22 mouse cellular contexts compared by ENCODE assay signal in genomic region chr3:107833370-107833769, GRCm38 (mm10). TPM values are rescaled to one million over a fixed set of nuclear protein-coding genes. Genes with fewer than 3 reads are reported as not detected.
DNase-seq lines count a peak whose midpoint lies in the region; ATAC-seq and TF ChIP-seq lines count a peak whose summit lies in the region.
"Had no signal": no experiment of that assay in that cellular context is flagged by ENCODE, and none has a peak within 500 bp of the region (broad histone marks: within the 10 kb centered on the region; RNA-seq: fewer than 3 reads in every experiment).

No protein-coding gene starts in this region.

- no peaks in the 10 kb centered on the region for H3K36me3 ChIP-seq in forebrain, embryonic 14.5 days (ENCODE audit: control insufficient read depth, insufficient read depth, low read length)
- H3K36me3 ChIP-seq in forebrain, embryonic 16.5 days (ENCODE audit: control insufficient read depth, insufficient read depth), result no peaks in the 10 kb centered on the region
- no peaks in the 10 kb centered on the region for H3K36me3 ChIP-seq in midbrain, embryonic 10.5 days
- H3K36me3 ChIP-seq in midbrain, embryonic 16.5 days (ENCODE audit: control insufficient read depth, insufficient read depth, low read length), result no peaks in the 10 kb centered on the region
- no peaks in the 10 kb centered on the region for H3K36me3 ChIP-seq in midbrain, postnatal 0 days (ENCODE audit: insufficient read depth, low read length)
- H3K36me3 ChIP-seq: neural tube, embryonic 13.5 days had no signal

- 67% methylated on average over 1 of the region's 1 CpGs for WGBS in forebrain, embryonic 14.5 days
- 70% methylated on average over 1 of the region's 1 CpGs for WGBS in forebrain, embryonic 16.5 days
- 57% methylated on average over 1 of the region's 1 CpGs for WGBS in midbrain, embryonic 10.5 days
- 86% methylated on average over 1 of the region's 1 CpGs for WGBS in midbrain, embryonic 16.5 days
- WGBS in midbrain, postnatal 0 days, result 69% methylated on average over 1 of the region's 1 CpGs
- WGBS in lung, adult 2 months, result 82% methylated on average over 1 of the region's 1 CpGs

- no peaks in the 10 kb centered on the region for H3K9me3 ChIP-seq in forebrain, embryonic 14.5 days (replicated peaks; ENCODE audit: control insufficient read depth, low read length)
- H3K9me3 ChIP-seq in forebrain, embryonic 16.5 days (ENCODE audit: control insufficient read depth, low read length), result no peaks in the 10 kb centered on the region
- H3K9me3 ChIP-seq in midbrain, embryonic 10.5 days (replicated peaks), result no peaks in the 10 kb centered on the region
- no peaks in the 10 kb centered on the region for H3K9me3 ChIP-seq in midbrain, embryonic 16.5 days (replicated peaks; ENCODE audit: control insufficient read depth, low read length, poor library complexity, severe bottlenecking)
- H3K9me3 ChIP-seq in midbrain, postnatal 0 days (ENCODE audit: low read length), result no peaks in the 10 kb centered on the region
- H3K9me3 ChIP-seq: neural tube, embryonic 13.5 days had no signal

- no peak for ATAC-seq in forebrain, embryonic 14.5 days
- no peak for ATAC-seq in forebrain, embryonic 16.5 days
- no peak for ATAC-seq in midbrain, embryonic 16.5 days
- no peak for ATAC-seq in midbrain, postnatal 0 days (ENCODE audit: low FRiP score)
- ATAC-seq: liver, postnatal 0 days had no signal

- no peak overlapping the region for H3K9ac ChIP-seq in forebrain, embryonic 14.5 days (ENCODE audit: low read length)
- H3K9ac ChIP-seq in forebrain, embryonic 16.5 days (replicated peaks; ENCODE audit: low read depth, low read length), result no peak overlapping the region
- H3K9ac ChIP-seq in midbrain, embryonic 16.5 days (ENCODE audit: low read depth, low read length), result no peak overlapping the region
- H3K9ac ChIP-seq in midbrain, postnatal 0 days (replicated peaks; ENCODE audit: low read length, poor library complexity, severe bottlenecking), result no peak overlapping the region
- H3K9ac ChIP-seq: liver, postnatal 0 days; neural tube, embryonic 13.5 days had no signal

- H3K4me2 ChIP-seq in forebrain, embryonic 14.5 days (ENCODE audit: low read length), result no peak overlapping the region
- H3K4me2 ChIP-seq in forebrain, embryonic 16.5 days (ENCODE audit: low read length), result no peak overlapping the region
- no peak overlapping the region for H3K4me2 ChIP-seq in midbrain, embryonic 16.5 days (ENCODE audit: low read length)
- H3K4me2 ChIP-seq in midbrain, postnatal 0 days (ENCODE audit: low read depth, low read length, poor library complexity, severe bottlenecking), result no peak overlapping the region
- H3K4me2 ChIP-seq: neural tube, embryonic 13.5 days had no signal

- TF ChIP-seq POLR2A in lung, adult 2 months (IDR thresholded peaks at IDR 0.05; ENCODE audit: borderline replicate concordance, extremely low read depth, low read depth, low read length), result no peak

- H3K4me1 ChIP-seq in forebrain, embryonic 14.5 days (ENCODE audit: control insufficient read depth, insufficient read depth, low read length), result peaks cover 13% of the 10 kb centered on the region
- H3K4me1 ChIP-seq in forebrain, embryonic 16.5 days (replicated peaks; ENCODE audit: control insufficient read depth, insufficient read depth, low read length), result peaks cover 13% of the 10 kb centered on the region
- H3K4me1 ChIP-seq in midbrain, embryonic 10.5 days, result peaks cover 33% of the 10 kb centered on the region
- H3K4me1 ChIP-seq in midbrain, embryonic 16.5 days (ENCODE audit: control insufficient read depth, insufficient read depth, low read length), result peaks cover 16% of the 10 kb centered on the region
- H3K4me1 ChIP-seq in midbrain, postnatal 0 days (ENCODE audit: insufficient read depth, low read length), result no peaks in the 10 kb centered on the region
- peaks cover 8% of the 10 kb centered on the region for H3K4me1 ChIP-seq in lung, adult 2 months (ENCODE audit: control insufficient read depth, insufficient read depth, low read length)

- H3K27me3 ChIP-seq in forebrain, embryonic 14.5 days (replicated peaks; ENCODE audit: control insufficient read depth, insufficient read depth, low read length), result no peaks in the 10 kb centered on the region
- H3K27me3 ChIP-seq in forebrain, embryonic 16.5 days (replicated peaks; ENCODE audit: control insufficient read depth, insufficient read depth, low read length), result no peaks in the 10 kb centered on the region
- no peaks in the 10 kb centered on the region for H3K27me3 ChIP-seq in midbrain, embryonic 10.5 days (ENCODE audit: low read depth, poor library complexity, severe bottlenecking)
- no peaks in the 10 kb centered on the region for H3K27me3 ChIP-seq in midbrain, embryonic 16.5 days (ENCODE audit: control insufficient read depth, insufficient read depth, low read depth, low read length)
- H3K27me3 ChIP-seq in midbrain, postnatal 0 days (ENCODE audit: insufficient read depth, low read length), result no peaks in the 10 kb centered on the region
- H3K27me3 ChIP-seq: neural tube, embryonic 13.5 days had no signal

- DNase-seq in forebrain, embryonic 14.5 days (ENCODE audit: low spot score), result no peak
- no peak for DNase-seq in midbrain, embryonic 10.5 days (ENCODE audit: low spot score)
- peak; percentile 32 for DNase-seq in induced T-regulatory cell, adult 2 months (ENCODE audit: low read depth)
- no peak for DNase-seq in midbrain, postnatal 0 days (ENCODE audit: low spot score)
- no peak for DNase-seq in lung, adult 2 months
- no peak for DNase-seq in cerebellum, adult 18-20 months
- DNase-seq: B cell, adult 2 months; kidney, adult 8-10 months; kidney, postnatal 25 days; liver; liver, postnatal 0 days had no signal

- TF ChIP-seq CTCF in midbrain, postnatal 0 days (IDR thresholded peaks at IDR 0.05), result no peak
- no peak for TF ChIP-seq CTCF in lung, adult 2 months (IDR thresholded peaks at IDR 0.05; ENCODE audit: insufficient read depth, low read length)

- 0 out of 2 replicates have a peak overlapping the region, but pooled peaks have one; percentile 65 for H3K27ac ChIP-seq in forebrain, embryonic 14.5 days (ENCODE audit: low read depth, low read length)
- no peak overlapping the region for H3K27ac ChIP-seq in forebrain, embryonic 16.5 days (ENCODE audit: low read length)
- H3K27ac ChIP-seq in midbrain, embryonic 10.5 days (replicated peaks), result peak overlapping the region; percentile 43; the same call in 1 of the 2 replicates
- no peak overlapping the region for H3K27ac ChIP-seq in midbrain, embryonic 16.5 days (ENCODE audit: low read length)
- 0 out of 2 replicates have a peak overlapping the region, but pooled peaks have one; percentile 1 for H3K27ac ChIP-seq in midbrain, postnatal 0 days (ENCODE audit: low read depth, low read length)
- H3K27ac ChIP-seq: hindbrain, postnatal 0 days had no signal

- no peak overlapping the region for H3K4me3 ChIP-seq in forebrain, embryonic 14.5 days (ENCODE audit: low read depth, low read length)
- no peak overlapping the region for H3K4me3 ChIP-seq in forebrain, embryonic 16.5 days (replicated peaks; ENCODE audit: low read length)
- no peak overlapping the region for H3K4me3 ChIP-seq in midbrain, embryonic 10.5 days
- H3K4me3 ChIP-seq in midbrain, embryonic 16.5 days (ENCODE audit: low read depth, low read length), result no peak overlapping the region
- H3K4me3 ChIP-seq in midbrain, postnatal 0 days (ENCODE audit: low read depth, low read length), result no peak overlapping the region
- no peak overlapping the region for H3K4me3 ChIP-seq in lung, adult 2 months (replicated peaks; ENCODE audit: extremely low read depth, low read depth, low read length)
- H3K4me3 ChIP-seq: neural tube, embryonic 13.5 days had no signal

RNA-seq across cellular contexts. Expression of gene Eps8l3, which starts 43.7 kb away (rescaled TPM):
- not detected in 2 replicates for polyA plus RNA-seq in forebrain, embryonic 14.5 days (2014; fragmentation: Nextera tagmentation; extraction: Ambion mirVana)
- not detected in 2 replicates for polyA plus RNA-seq in forebrain, embryonic 16.5 days (2015; fragmentation: Nextera tagmentation; extraction: Ambion mirVana)
- not detected in 2 replicates for polyA plus RNA-seq in midbrain, embryonic 10.5 days (2016; fragmentation: Nextera tagmentation; extraction: Ambion mirVana)
- polyA plus RNA-seq in midbrain, embryonic 16.5 days (2015; fragmentation: Nextera tagmentation; extraction: Ambion mirVana), result not detected in 2 replicates
- total RNA-seq in midbrain, postnatal 0 days (2014; rRNA removed), result not detected in 2 replicates
- polyA plus RNA-seq in midbrain, postnatal 0 days (2015; fragmentation: Nextera tagmentation; extraction: Ambion mirVana), result not detected in 2 replicates
- 0.61 TPM in 1 of 2 replicates, not detected in the other for polyA plus RNA-seq in lung, adult 2 months (2012; rRNA removed)
- total RNA-seq: adrenal gland, adult 18-20 months; gastrocnemius, adult 8-10 months; heart, adult 8-10 months; hindbrain, postnatal 0 days; layer of hippocampus, postnatal 10 days; monocyte, adult 5-6 weeks had no signal
- polyA plus RNA-seq: embryonic facial prominence, embryonic 14.5 days; heart, postnatal 0 days; hindbrain, postnatal 0 days; liver, postnatal 0 days; neural tube, embryonic 13.5 days had no signal

Comparison
In these comparisons a context has a peak if more than half of its experiments do, and no peak if none do; other contexts are left out.
1. H3K27ac ChIP-seq: peak in forebrain, embryonic 14.5 days (single experiment), midbrain, embryonic 10.5 days (single experiment) and midbrain, postnatal 0 days (single experiment); none in forebrain, embryonic 16.5 days (single experiment) and midbrain, embryonic 16.5 days (single experiment).